In genomic region chr5:134742221-134742795, GRCm38 (mm10) we compare ENCODE assay signal across 9 mouse cellular contexts. TPM values are rescaled to one million over a fixed set of nuclear protein-coding genes. Genes with fewer than 3 reads are reported as not detected.
DNase-seq lines count a peak whose midpoint lies in the region; ATAC-seq and TF ChIP-seq lines count a peak whose summit lies in the region.
"Had no signal": no experiment of that assay in that cellular context is flagged by ENCODE, and none has a peak within 500 bp of the region (broad histone marks: within the 10 kb centered on the region; RNA-seq: fewer than 3 reads in every experiment).

No protein-coding gene starts in this region.

- no peaks in the 10 kb centered on the region for H3K9me3 ChIP-seq in hindbrain, embryonic 11.5 days (ENCODE audit: control insufficient read depth, low read length)
- no peaks in the 10 kb centered on the region for H3K9me3 ChIP-seq in lung, postnatal 0 days (ENCODE audit: low read length)
- H3K9me3 ChIP-seq: G1E had no signal

- TF ChIP-seq CTCF in lung, postnatal 0 days (IDR thresholded peaks at IDR 0.05) = no peak

- 0 out of 2 replicates have a peak, but pooled peaks cover 4% of the 10 kb centered on the region for H3K4me1 ChIP-seq in hindbrain, embryonic 11.5 days (replicated peaks; ENCODE audit: control insufficient read depth, insufficient read depth, low read length)
- H3K4me1 ChIP-seq in lung, postnatal 0 days (ENCODE audit: insufficient read depth, low read depth, low read length) = no peaks in the 10 kb centered on the region

- H3K36me3 ChIP-seq in hindbrain, embryonic 11.5 days (ENCODE audit: control insufficient read depth, insufficient read depth, low read length) = no peaks in the 10 kb centered on the region
- no peaks in the 10 kb centered on the region for H3K36me3 ChIP-seq in lung, postnatal 0 days (ENCODE audit: insufficient read depth, low read length)
- H3K36me3 ChIP-seq: G1E had no signal

- H3K9ac ChIP-seq in hindbrain, embryonic 11.5 days (ENCODE audit: low read depth, low read length) = no peak overlapping the region
- H3K9ac ChIP-seq in lung, postnatal 0 days (replicated peaks; ENCODE audit: low read depth) = peak overlapping the region; percentile 24; the same call in 1 of the 2 replicates

- H3K4me2 ChIP-seq in hindbrain, embryonic 11.5 days (replicated peaks; ENCODE audit: low read depth, low read length) = no peak overlapping the region
- H3K4me2 ChIP-seq in lung, postnatal 0 days (replicated peaks; ENCODE audit: low read depth, low read length) = peak overlapping the region; percentile 62

- 12% methylated on average over 18 of the region's 19 CpGs for WGBS in hindbrain, embryonic 11.5 days
- 14% methylated on average over 19 of the region's 19 CpGs for WGBS in lung, postnatal 0 days

- intact Hi-C loops in heart, postnatal 25 days (cut with DNase I) = no loop called here

- no peaks in the 10 kb centered on the region; the same call in 1 of the 2 replicates for H3K27me3 ChIP-seq in hindbrain, embryonic 11.5 days (ENCODE audit: control insufficient read depth, insufficient read depth, low read length)
- no peaks in the 10 kb centered on the region for H3K27me3 ChIP-seq in lung, postnatal 0 days (replicated peaks; ENCODE audit: insufficient read depth, low read length)

- no peak for TF ChIP-seq EP300 in lung, postnatal 0 days (IDR thresholded peaks at IDR 0.05)

- H3K4me3 ChIP-seq in hindbrain, embryonic 11.5 days (ENCODE audit: low read depth, low read length) = no peak overlapping the region
- H3K4me3 ChIP-seq in lung, postnatal 0 days (ENCODE audit: low read depth, low read length) = peak overlapping the region; percentile 27; the same call in 1 of the 2 replicates

- no peak for ATAC-seq in hindbrain, embryonic 11.5 days (ENCODE audit: low FRiP score)
- ATAC-seq in lung, postnatal 0 days = no peak

- no peak overlapping the region for H3K27ac ChIP-seq in hindbrain, embryonic 11.5 days (ENCODE audit: low read depth, low read length)
- peak overlapping the region; percentile 52; the same call in 1 of the 2 replicates for H3K27ac ChIP-seq in lung, postnatal 0 days (ENCODE audit: low read length)

- DNase-seq in heart, adult 9 months (ENCODE audit: low spot score in 2 of 2) = peak; percentile 53 to 57
- DNase-seq in heart, postnatal 25 days (ENCODE audit: low spot score) = no peak
- peak; percentile 17 for DNase-seq in c-Kit-positive CD71-positive TER-119-positive erythroid progenitor cells, embryonic 14.5 days (ENCODE audit: low spot score)
- DNase-seq in hindbrain, embryonic 11.5 days (ENCODE audit: low spot score) = peak; percentile 21
- peak; percentile 51 for DNase-seq in lung, postnatal 0 days (ENCODE audit: low spot score)
- DNase-seq in adrenal gland, postnatal 25 days = no peak
- DNase-seq in cerebellum, postnatal 4 days (ENCODE audit: low spot score in 2 of 2) = no peak
- DNase-seq in B cell, adult 2 months = no peak

RNA-seq across cellular contexts. Expression of gene Eln, which starts 4.8 kb away (rescaled TPM):
- 100 to 1,000 TPM; 147 to 183 TPM for total RNA-seq in heart, postnatal 25 days (2021)
- polyA plus RNA-seq in hindbrain, embryonic 11.5 days (2014; fragmentation: Nextera tagmentation; extraction: Ambion mirVana) = 1.7 and 1.8 TPM in 2 replicates
- 1,769 and 1,865 TPM in 2 replicates for polyA plus RNA-seq in lung, postnatal 0 days (2015; fragmentation: Nextera tagmentation; extraction: Ambion mirVana)
- total RNA-seq in adrenal gland, postnatal 25 days (2021) = 26.9 and 30.1 TPM in 2 replicates
- polyA plus RNA-seq: G1E had no signal

RNA-seq across cellular contexts. Expression of gene Limk1, which starts 53.9 kb away (rescaled TPM):
- 1 to 10 TPM; 4.7 to 5.0 TPM for total RNA-seq in heart, postnatal 25 days (2021)
- 12.4 and 14.7 TPM in 2 replicates for polyA plus RNA-seq in hindbrain, embryonic 11.5 days (2014; fragmentation: Nextera tagmentation; extraction: Ambion mirVana)
- 7.2 and 10.2 TPM in 2 replicates for polyA plus RNA-seq in lung, postnatal 0 days (2015; fragmentation: Nextera tagmentation; extraction: Ambion mirVana)
- 21.7 and 23.6 TPM in 2 replicates for total RNA-seq in adrenal gland, postnatal 25 days (2021)

Comparison
In these comparisons a context has a peak if more than half of its experiments do, and no peak if none do; other contexts are left out.
1. DNase-seq: peak in heart, adult 9 months (2 of 2), c-Kit-positive CD71-positive TER-119-positive erythroid progenitor cells, embryonic 14.5 days (single experiment), hindbrain, embryonic 11.5 days (single experiment) and lung, postnatal 0 days (single experiment); none in heart, postnatal 25 days (single experiment), adrenal gland, postnatal 25 days (single experiment), cerebellum, postnatal 4 days (0 of 2) and B cell, adult 2 months (0 of 2).